Mouse (Mus musculus): ENCODE measurements at regions not wholly inside any gene's neighbourhood (a gene's known extent, or its start where the extent isn't known, plus 50 kb on each side); places are given as distances from the start of the nearest gene placed in this dataset.

DNA sequence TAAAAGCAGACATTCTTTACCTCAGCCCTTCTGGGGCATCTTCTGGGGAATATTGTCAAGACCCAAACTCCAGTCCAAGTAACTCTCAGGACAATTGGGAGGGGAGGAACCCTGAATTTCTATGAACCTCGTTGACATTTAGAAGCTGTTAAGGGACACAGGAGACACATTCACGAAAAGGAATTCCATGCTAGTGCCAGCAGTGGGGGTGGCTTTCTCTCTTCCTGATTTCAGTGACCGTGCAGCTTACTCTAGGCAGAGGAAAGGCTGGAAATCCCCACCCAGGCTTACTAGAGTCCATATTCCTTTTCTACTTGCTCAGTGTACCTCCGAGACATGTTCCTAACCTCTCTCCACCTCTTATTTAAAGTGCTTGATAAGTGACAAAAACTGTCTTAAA is 239.9 kb upstream of the Tgfbr2 start:
- Histone ChIP-seq H3K4me1 (replicated peaks; ENCODE audit: control insufficient read depth, insufficient read depth) (no peaks in the 10 kb centered on the region), H3K36me3 (ENCODE audit: control insufficient read depth, insufficient read depth, low read length) (no peaks in the 10 kb centered on the region), H3K9me3 (ENCODE audit: control insufficient read depth, low read length) (no peaks in the 10 kb centered on the region), H3K4me3 (ENCODE audit: low read depth, low read length) (no peak overlapping the region), H3K4me2 (replicated peaks; ENCODE audit: low read depth) (no peak overlapping the region), H3K27me3 (ENCODE audit: control insufficient read depth, insufficient read depth, low read length) (no peaks in the 10 kb centered on the region), H3K27ac (replicated peaks) (no peak overlapping the region), H3K9ac (ENCODE audit: low read length) (no peak overlapping the region)
- TF ChIP-seq CTCF (IDR thresholded peaks at IDR 0.05; ENCODE audit: low read depth) (no peak), EP300 (optimal IDR thresholded peaks at IDR 0.05) (no peak)
- DNase-seq (ENCODE audit: low spot score) = no peak
- WGBS = 55% methylated on average over 4 of the region's 4 CpGs
- ATAC-seq (ENCODE audit: low FRiP score, low TSS enrichment) = no peak

- H3K9ac ChIP-seq (ENCODE audit: low read length) = no peak overlapping the region
- WGBS = 67% methylated on average over 5 of the region's 5 CpGs
- no peaks in the 10 kb centered on the region for H3K36me3 ChIP-seq (ENCODE audit: control insufficient read depth, insufficient read depth, low read length)
- H3K27me3 ChIP-seq (ENCODE audit: control insufficient read depth, insufficient read depth, low read length) = no peaks in the 10 kb centered on the region
- no peaks in the 10 kb centered on the region for H3K4me1 ChIP-seq (replicated peaks; ENCODE audit: control insufficient read depth, insufficient read depth)
- no peaks in the 10 kb centered on the region for H3K9me3 ChIP-seq (ENCODE audit: control insufficient read depth, low read length)
- DNase-seq (ENCODE audit: low spot score) = no peak
- no peak overlapping the region for H3K4me2 ChIP-seq (replicated peaks; ENCODE audit: low read depth)
- H3K27ac ChIP-seq (replicated peaks) = no peak overlapping the region
- no peak for ATAC-seq (ENCODE audit: low FRiP score, low TSS enrichment)
- no peak overlapping the region for H3K4me3 ChIP-seq (ENCODE audit: low read depth, low read length)
- TF ChIP-seq EP300 (optimal IDR thresholded peaks at IDR 0.05) (no peak), CTCF (IDR thresholded peaks at IDR 0.05; ENCODE audit: low read depth) (no peak)
Measured at GRCm38 (mm10) chr9:116411067-116411466, 235.9 kb upstream of the Tgfbr2 start.

DNA sequence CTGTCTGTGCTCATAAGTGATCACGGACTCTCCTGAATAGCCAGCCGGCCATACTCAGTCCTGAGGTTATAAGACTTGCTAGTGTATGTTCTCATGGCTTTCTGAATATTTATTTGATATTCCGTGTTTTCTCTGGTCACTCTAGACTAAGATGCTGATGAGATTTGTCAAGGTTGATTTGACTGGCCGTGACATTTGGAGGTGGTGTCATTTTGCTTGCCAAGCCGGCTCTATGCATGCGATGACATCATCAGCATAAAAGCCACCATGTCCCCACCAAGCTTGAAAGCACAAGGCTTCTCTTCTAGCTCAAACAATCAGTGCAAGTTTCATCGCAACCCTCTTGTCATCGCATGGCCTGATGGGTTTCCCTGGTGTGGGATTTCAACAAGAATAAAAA is 235.3 kb upstream of the Tgfbr2 start:
- H3K9me3 ChIP-seq (ENCODE audit: control insufficient read depth, low read length) = no peaks in the 10 kb centered on the region
- no peak overlapping the region for H3K4me2 ChIP-seq (replicated peaks; ENCODE audit: low read depth)
- H3K9ac ChIP-seq (ENCODE audit: low read length) = no peak overlapping the region
- no peak overlapping the region for H3K27ac ChIP-seq (replicated peaks)
- ATAC-seq (ENCODE audit: low FRiP score, low TSS enrichment) (no peak), DNase-seq (ENCODE audit: low spot score) (no peak)
- TF ChIP-seq EP300 (optimal IDR thresholded peaks at IDR 0.05) (no peak), CTCF (IDR thresholded peaks at IDR 0.05; ENCODE audit: low read depth) (no peak)
- H3K4me1 ChIP-seq (replicated peaks; ENCODE audit: control insufficient read depth, insufficient read depth) = no peaks in the 10 kb centered on the region
- WGBS = 93% methylated on average over 8 of the region's 8 CpGs
- no peaks in the 10 kb centered on the region for H3K27me3 ChIP-seq (ENCODE audit: control insufficient read depth, insufficient read depth, low read length)
- no peak overlapping the region for H3K4me3 ChIP-seq (ENCODE audit: low read depth, low read length)
- no peaks in the 10 kb centered on the region for H3K36me3 ChIP-seq (ENCODE audit: control insufficient read depth, insufficient read depth, low read length)

DNA sequence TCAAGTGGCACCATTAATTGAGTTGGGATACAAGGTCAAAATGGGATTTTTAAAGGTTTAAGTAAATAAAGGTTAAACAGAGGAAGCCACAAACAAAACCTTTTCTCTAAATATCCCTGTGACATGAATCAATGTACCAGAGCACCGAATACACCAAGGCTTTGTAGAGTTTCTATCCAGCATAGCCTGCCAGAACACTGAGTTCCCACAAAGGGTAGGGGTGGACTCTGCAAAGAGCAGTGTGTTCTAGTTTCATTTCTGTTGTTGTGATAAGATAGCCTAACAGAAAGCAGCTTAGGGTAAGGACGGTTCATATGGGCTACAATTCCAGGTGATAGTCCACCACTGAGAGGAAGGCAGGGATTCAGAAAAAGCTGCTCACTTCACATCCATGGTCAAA is 233.0 kb upstream of the Tgfbr2 start:
- 63% methylated on average over 2 of the region's 2 CpGs for WGBS
- H3K4me3 ChIP-seq (ENCODE audit: low read depth, low read length) = no peak overlapping the region
- no peak for DNase-seq (ENCODE audit: low spot score)
- TF ChIP-seq EP300 (optimal IDR thresholded peaks at IDR 0.05) (no peak), CTCF (IDR thresholded peaks at IDR 0.05; ENCODE audit: low read depth) (no peak)
- no peak overlapping the region for H3K9ac ChIP-seq (ENCODE audit: low read length)
- H3K27me3 ChIP-seq (ENCODE audit: control insufficient read depth, insufficient read depth, low read length) = no peaks in the 10 kb centered on the region
- no peak overlapping the region for H3K4me2 ChIP-seq (replicated peaks; ENCODE audit: low read depth)
- ATAC-seq (ENCODE audit: low FRiP score, low TSS enrichment) = no peak
- no peak overlapping the region for H3K27ac ChIP-seq (replicated peaks)
- H3K36me3 ChIP-seq (ENCODE audit: control insufficient read depth, insufficient read depth, low read length) = no peaks in the 10 kb centered on the region
- no peaks in the 10 kb centered on the region for H3K9me3 ChIP-seq (ENCODE audit: control insufficient read depth, low read length)
- no peaks in the 10 kb centered on the region for H3K4me1 ChIP-seq (replicated peaks; ENCODE audit: control insufficient read depth, insufficient read depth)

DNA sequence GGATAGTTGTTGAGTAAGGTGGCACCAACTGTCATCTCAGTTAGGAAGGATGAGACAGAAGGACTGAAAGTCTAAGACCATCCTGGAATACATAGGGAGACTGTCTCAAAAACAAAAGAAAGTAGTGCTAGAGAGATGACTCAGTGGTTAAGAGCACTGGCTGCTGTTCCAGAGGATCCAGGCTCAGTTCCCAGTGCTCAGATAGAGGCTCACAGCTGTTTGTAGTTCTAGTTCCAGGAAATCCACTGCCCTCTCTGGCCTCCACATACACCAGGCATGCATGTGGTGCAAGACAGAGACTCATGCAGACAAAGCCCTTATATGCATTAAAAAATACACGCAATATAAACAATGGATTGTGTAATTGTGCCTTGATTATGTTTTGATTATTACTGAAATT is 229.9 kb upstream of the Tgfbr2 start:
- H3K27me3 ChIP-seq (ENCODE audit: control insufficient read depth, insufficient read depth, low read length) = no peaks in the 10 kb centered on the region
- no peak for DNase-seq (ENCODE audit: low spot score)
- no peaks in the 10 kb centered on the region for H3K36me3 ChIP-seq (ENCODE audit: control insufficient read depth, insufficient read depth, low read length)
- no peak overlapping the region for H3K27ac ChIP-seq (replicated peaks)
- no peak overlapping the region for H3K4me2 ChIP-seq (replicated peaks; ENCODE audit: low read depth)
- H3K9ac ChIP-seq (ENCODE audit: low read length) = no peak overlapping the region
- ATAC-seq (ENCODE audit: low FRiP score, low TSS enrichment) = no peak
- no peak overlapping the region for H3K4me3 ChIP-seq (ENCODE audit: low read depth, low read length)
- H3K9me3 ChIP-seq (ENCODE audit: control insufficient read depth, low read length) = no peaks in the 10 kb centered on the region
- H3K4me1 ChIP-seq (replicated peaks; ENCODE audit: control insufficient read depth, insufficient read depth) = no peaks in the 10 kb centered on the region
- TF ChIP-seq EP300 (optimal IDR thresholded peaks at IDR 0.05) (no peak), CTCF (IDR thresholded peaks at IDR 0.05; ENCODE audit: low read depth) (no peak)
- WGBS = 93% methylated on average over 1 of the region's 1 CpGs

GRCm38 (mm10) chr9:116401821-116402220 is 226.7 kb upstream of the Tgfbr2 start:
- no peak for DNase-seq (ENCODE audit: low spot score)
- H3K4me1 ChIP-seq (replicated peaks; ENCODE audit: control insufficient read depth, insufficient read depth) = no peaks in the 10 kb centered on the region
- H3K9ac ChIP-seq (ENCODE audit: low read length) = no peak overlapping the region
- 74% methylated on average over 7 of the region's 7 CpGs for WGBS
- no peak overlapping the region for H3K27ac ChIP-seq (replicated peaks)
- TF ChIP-seq EP300 (optimal IDR thresholded peaks at IDR 0.05) = no peak
- TF ChIP-seq CTCF (IDR thresholded peaks at IDR 0.05; ENCODE audit: low read depth) = no peak
- H3K36me3 ChIP-seq (ENCODE audit: control insufficient read depth, insufficient read depth, low read length) = no peaks in the 10 kb centered on the region
- no peaks in the 10 kb centered on the region for H3K9me3 ChIP-seq (ENCODE audit: control insufficient read depth, low read length)
- ATAC-seq (ENCODE audit: low FRiP score, low TSS enrichment) = no peak
- no peak overlapping the region for H3K4me2 ChIP-seq (replicated peaks; ENCODE audit: low read depth)
- H3K27me3 ChIP-seq (ENCODE audit: control insufficient read depth, insufficient read depth, low read length) = no peaks in the 10 kb centered on the region
- no peak overlapping the region for H3K4me3 ChIP-seq (ENCODE audit: low read depth, low read length)
